Mouse (Mus musculus) CH12F3 (cell line): ENCODE data around the gene Adgra3.

Experiments
- in situ Hi-C: fragments of 300-500 bp; cut with MboI; formaldehyde crosslinking; loops from 2 replicates; pipeline ENCODE4 v1.14.3; 2020; ENCODE audit warnings: low sequenced_read_pairs

Adgra3 gene

DNA sequence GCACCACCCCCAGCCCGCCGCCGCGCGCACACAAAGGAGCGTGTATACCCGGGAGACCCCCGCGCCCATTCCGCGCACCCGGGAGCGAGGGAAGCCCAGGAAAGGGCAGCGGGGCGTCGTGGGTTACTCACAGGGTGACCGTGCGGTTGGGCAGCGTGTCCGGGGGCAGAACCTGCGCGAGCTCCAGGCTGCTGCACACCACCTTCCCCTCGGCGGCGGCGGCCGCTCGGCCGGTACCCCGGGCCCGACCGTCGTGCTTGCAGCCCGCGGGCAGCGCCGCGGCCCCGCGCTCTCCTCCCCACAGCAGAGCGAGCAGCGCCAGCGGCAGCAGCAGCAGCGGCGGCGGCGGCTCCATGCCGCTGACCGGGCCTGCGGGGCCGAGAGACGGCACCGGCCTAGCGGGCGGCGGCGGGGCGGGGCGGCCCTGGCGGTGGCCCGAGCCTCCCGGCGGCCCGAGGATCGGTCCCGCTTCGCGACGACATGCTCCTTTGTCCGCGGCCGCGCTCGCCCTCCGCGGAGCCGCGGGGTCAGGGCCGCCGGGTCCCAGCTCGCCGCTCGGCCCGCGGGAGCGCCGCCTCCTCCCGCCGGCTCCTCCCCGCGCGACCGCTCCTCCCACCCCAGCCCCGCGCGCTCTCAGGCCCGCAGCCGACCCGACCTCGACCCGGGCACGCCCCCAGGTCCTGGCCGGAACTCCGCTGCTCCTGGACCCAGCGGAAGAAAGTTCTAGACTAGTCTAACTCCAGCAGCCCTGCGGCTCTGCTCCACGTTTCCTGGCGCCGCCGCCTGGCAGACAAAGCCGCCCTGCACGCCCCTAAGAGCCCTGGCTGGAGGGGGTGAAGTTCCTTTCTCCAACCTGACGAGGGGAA is at the start of gene Adgra3:
Adgra3 (minus strand) TSS at position 586 of the 866 bp plus-strand sequence.
- in situ Hi-C loops = no loop called here

DNA sequence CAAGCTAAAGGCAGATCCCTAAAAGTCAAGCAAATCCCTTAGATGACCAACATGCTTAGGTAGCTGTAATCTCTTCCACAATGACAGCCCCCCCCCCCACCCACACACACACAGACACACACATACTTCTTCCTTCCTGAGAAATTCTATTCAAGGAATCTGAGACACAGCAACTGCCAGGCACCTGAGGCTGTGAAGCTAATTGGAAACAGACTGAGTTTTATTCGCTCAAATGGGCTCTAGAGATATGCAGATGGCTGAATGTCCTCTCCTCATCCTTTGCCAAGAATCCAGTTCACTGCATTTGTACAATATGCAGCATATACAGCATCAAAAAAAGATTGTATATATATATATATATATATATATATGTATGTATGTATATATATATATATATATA is 24.6 kb upstream of the Adgra3 start:
- in situ Hi-C loops = no loop called here

DNA sequence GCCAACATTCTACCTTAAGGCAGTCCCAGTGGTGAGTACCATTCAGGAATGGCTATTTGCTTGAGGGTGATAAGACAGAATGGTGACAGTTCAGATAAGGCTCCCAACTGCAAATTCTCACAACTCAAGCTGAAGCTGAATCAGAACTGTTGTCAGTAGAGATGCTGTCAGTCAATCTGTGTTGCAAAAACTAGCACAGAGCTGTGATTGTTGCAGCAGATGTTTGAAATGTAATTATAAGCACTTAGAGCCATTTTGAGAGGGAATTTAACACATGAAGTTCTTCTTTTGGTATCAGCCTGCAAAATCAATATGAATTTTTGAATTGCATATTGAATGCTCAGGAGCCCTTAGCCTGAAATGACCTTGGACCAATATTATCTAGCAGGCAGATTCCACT is 15.4 kb upstream of the Adgra3 start:
- in situ Hi-C loops = no loop called here

DNA sequence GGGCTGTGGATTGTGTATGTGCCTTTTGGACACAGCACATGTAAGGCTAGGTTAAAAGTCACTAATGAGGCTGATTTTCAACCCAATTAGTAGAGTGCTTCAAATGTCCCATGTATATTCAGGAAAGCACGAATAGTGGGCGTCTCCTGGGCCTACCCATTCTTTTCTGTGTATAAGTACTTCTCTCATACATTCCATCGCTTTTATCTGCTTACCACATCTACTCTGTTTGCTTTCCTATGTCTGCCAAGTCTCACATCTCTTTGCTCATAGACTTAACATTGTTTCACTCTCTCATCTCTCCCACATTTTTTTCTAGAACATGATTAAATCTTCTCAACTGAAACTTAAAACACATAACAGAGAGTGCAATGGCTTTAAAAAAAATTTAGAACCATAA is 5.4 kb upstream of the Adgra3 start:
- in situ Hi-C loops = no loop called here

DNA sequence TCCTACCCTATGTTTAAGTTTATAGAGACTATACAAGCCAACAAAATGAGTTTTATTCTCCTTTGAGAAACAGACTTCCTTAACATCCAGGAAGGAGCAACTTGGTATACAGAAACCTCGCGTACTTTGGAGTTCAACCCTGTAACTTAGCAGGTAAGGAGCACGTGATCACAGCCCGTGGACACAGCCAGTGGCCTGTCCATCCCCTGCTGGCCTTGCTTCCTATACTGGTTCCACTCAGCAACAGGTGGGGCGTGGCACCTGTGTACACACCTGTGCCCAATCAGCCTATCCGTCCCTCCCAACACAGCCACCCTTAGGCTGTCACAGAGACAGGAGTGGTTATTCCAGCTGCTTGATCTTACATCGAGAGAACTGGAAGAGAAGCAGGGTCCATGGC is 780 bp upstream of the Adgra3 start:
- in situ Hi-C loops = no loop called here

- in situ Hi-C loops = no loop called here
Measured at GRCm38 (mm10) chr5:50057612-50058420, 990 bp downstream of the Adgra3 start.

DNA sequence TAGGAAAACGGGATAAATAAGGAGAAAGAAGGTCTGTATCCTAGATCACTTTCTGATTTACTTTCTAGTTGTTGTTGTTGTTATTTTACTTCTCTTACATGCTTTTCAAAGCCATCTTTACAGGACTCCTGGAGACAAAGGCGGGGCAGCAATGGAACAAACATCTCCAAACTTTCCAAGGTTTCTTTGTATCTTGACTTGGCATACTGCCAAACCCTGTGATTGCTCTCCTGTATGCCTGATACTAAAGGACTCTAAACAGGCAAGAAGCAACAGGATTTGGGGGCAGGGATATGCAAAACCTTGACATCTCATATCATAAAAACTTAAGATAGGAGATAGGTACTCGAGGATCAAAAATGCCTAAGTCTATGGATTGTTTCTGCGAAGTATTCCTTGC is 6.3 kb downstream of the Adgra3 start:
- in situ Hi-C loops = no loop called here

- in situ Hi-C loops = no loop called here
Measured at GRCm38 (mm10) chr5:50050668-50051425, 8.0 kb downstream of the Adgra3 start.

GRCm38 (mm10) chr5:50050037-50050436 is 8.8 kb downstream of the Adgra3 start:
- in situ Hi-C loops = no loop called here

GRCm38 (mm10) chr5:50049506-50049905 is 9.3 kb downstream of the Adgra3 start:
- in situ Hi-C loops = no loop called here

- in situ Hi-C loops = no loop called here
Measured at GRCm38 (mm10) chr5:50048960-50049359, 9.8 kb downstream of the Adgra3 start.

- in situ Hi-C loops = no loop called here
Measured at GRCm38 (mm10) chr5:50048271-50048851, 10.4 kb downstream of the Adgra3 start.

- in situ Hi-C loops = no loop called here
Measured at GRCm38 (mm10) chr5:50045180-50045579, 13.6 kb downstream of the Adgra3 start.

DNA sequence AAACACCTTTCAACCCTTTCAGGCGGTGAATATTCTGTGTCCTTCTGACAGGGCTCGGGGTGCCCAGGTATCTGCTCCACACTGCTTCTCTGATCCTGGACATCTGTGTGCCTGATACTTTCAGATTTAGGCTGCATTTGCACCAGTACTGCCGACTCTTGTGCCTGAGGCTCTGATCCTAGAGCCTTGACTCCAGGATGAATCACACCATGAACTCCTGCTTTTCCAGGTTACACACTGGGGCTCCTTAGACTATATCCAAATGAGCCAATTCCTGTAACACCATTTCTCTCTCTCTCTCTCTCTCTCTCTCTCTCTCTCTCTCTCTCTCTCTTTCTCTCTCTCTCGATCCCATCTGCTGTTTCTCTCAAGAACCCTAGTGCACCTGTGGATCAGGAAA is 15.1 kb downstream of the Adgra3 start:
- in situ Hi-C loops = no loop called here

GRCm38 (mm10) chr5:50042274-50042943 is 16.4 kb downstream of the Adgra3 start:
- in situ Hi-C loops = no loop called here

DNA sequence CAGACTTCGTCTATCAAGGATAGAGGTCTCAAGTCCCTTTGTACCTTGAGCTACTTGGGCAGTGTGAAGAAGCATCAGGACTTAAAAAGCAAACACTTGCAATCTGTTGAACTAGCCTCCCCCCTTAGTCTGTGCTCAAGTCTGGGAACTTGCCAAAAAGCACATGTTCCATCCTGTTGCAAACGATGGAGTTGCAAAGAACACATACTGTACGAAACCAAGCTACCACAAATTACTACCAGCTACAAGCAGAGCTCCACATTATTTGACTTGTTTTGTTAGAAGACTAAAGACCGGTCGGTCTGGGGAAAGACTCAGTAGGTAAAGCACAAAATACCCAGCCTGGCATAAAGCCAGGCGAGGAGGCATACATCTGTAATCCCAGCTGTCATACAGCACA is 19.3 kb downstream of the Adgra3 start:
- in situ Hi-C loops = no loop called here

DNA sequence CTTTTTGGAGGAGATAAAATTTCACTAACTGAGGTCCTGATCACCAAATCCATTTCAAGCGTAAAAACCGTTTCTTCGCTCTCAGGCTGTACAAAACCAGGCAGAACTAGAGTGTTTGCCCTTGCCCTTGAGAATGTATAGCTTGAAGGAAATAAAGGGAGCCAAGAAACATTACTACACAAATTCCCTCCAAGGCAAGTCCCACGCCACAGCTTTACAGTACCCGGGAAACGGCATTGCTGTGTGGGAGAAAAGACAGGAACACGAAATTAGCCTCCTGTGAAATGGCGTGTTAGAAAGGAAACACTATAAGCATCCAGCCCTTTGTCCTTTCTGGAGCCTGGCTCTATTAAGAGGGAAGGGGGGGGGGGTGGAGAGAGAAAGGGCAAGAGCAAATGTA is 21.1 kb downstream of the Adgra3 start:
- in situ Hi-C loops = no loop called here

GRCm38 (mm10) chr5:50034900-50035514 is 23.8 kb downstream of the Adgra3 start:
- in situ Hi-C loops = no loop called here

DNA sequence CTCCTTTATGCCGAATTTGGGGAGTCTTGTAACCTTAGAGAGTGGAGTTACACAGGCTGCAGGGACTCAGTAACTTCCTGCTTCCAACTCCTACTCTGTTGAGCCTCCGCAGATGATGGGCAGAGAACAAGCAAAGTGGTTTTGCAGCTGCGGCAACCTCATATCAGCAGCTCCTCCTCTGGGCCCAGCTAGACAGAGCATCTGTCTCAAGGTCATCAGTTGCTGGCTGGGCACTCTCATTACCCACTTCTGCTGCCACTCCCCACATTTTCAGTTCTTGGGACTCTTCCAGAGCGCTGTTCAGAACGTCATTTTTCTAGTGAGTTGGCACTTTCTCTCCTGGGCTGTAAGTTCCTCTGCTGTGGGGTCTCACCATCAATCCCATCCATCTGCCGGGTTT is 24.6 kb downstream of the Adgra3 start:
- in situ Hi-C loops = no loop called here

GRCm38 (mm10) chr5:50033660-50034059 is 25.1 kb downstream of the Adgra3 start:
- in situ Hi-C loops = no loop called here
